Mouse (Mus musculus) gastrocnemius, postnatal 10 days (tissue): ENCODE results near the gene Usp8. TPM values are rescaled to one million over a fixed set of nuclear protein-coding genes. Genes with fewer than 3 reads are reported as not detected.

Source experiments
- total RNA-seq, 2 experiments: library from RNA; stranded (reverse); gene quantifications; 2 replicates each; pipeline ENCODE4 v1.2.3; 2021

The Usp8 gene
- total RNA-seq, 2 experiments from 2014 or later, result 19.8 to 24.8 TPM

Other genes starting within 250 kb of the Usp8 start
- under 1 TPM; 0.49 to 0.99 TPM for gene Atp8b4, start 206.7 kb upstream of the Usp8 start, total RNA-seq
- under 1 TPM in 1 of 2 experiments, not detected in 1; 0.56 TPM for gene Slc27a2, start 154.9 kb upstream of the Usp8 start, total RNA-seq
- 1 to 10 TPM in 1 of 2 experiments, under 1 TPM in 1; 0.85 to 1.5 TPM for gene Hdc, start 88.0 kb upstream of the Usp8 start, total RNA-seq
- 10 to 100 TPM; 12.7 to 16.6 TPM for gene Gabpb1, start 31.0 kb upstream of the Usp8 start, total RNA-seq
- not detected for gene Usp50, start 76.1 kb downstream of the Usp8 start, total RNA-seq
- 10 to 100 TPM; 27.2 to 37.3 TPM for gene Trpm7, start 168.9 kb downstream of the Usp8 start, total RNA-seq
- 10 to 100 TPM; 52.7 to 55.7 TPM for gene Sppl2a, start 225.9 kb downstream of the Usp8 start, total RNA-seq